Mouse (Mus musculus) neural tube, embryonic 10.5 days (tissue): Measurements from ENCODE around the gene Klhl7.

ENCODE experiments used
- DNase-seq: peaks from one replicate; pipeline ENCODE4 v3.0.0-alpha.2; 2017; ENCODE audit warnings: low spot score; ENCODE audit errors: extremely low spot score

Klhl7 gene

GRCm38 (mm10) chr5:24172092-24172491 is 71.7 kb downstream of the Klhl7 start:
- no peak for DNase-seq

GRCm38 (mm10) chr5:24181514-24182295 is 81.3 kb downstream of the Klhl7 start:
- no peak for DNase-seq

GRCm38 (mm10) chr5:24182296-24182734 is 81.9 kb downstream of the Klhl7 start:
- DNase-seq: no peak

- no peak for DNase-seq
These were observed 82.7 kb downstream of the Klhl7 start for GRCm38 (mm10) chr5:24183096-24183495.

- no peak for DNase-seq
These were observed 83.6 kb downstream of the Klhl7 start for GRCm38 (mm10) chr5:24184011-24184410.

GRCm38 (mm10) chr5:24188476-24188875 is 88.1 kb downstream of the Klhl7 start:
- DNase-seq: no peak

- no peak for DNase-seq
These were observed 91.4 kb downstream of the Klhl7 start for GRCm38 (mm10) chr5:24191821-24192220.

- no peak for DNase-seq
These were observed 100.6 kb downstream of the Klhl7 start for GRCm38 (mm10) chr5:24201006-24201405.

- no peak for DNase-seq
These were observed 102.1 kb downstream of the Klhl7 start for GRCm38 (mm10) chr5:24202492-24202891.

GRCm38 (mm10) chr5:24203266-24203665 is 102.9 kb downstream of the Klhl7 start:
- DNase-seq: no peak

GRCm38 (mm10) chr5:24207965-24208364 is 107.6 kb downstream of the Klhl7 start:
- DNase-seq: no peak

GRCm38 (mm10) chr5:24208505-24208904 is 108.1 kb downstream of the Klhl7 start:
- no peak for DNase-seq
